Mouse (Mus musculus): ENCODE measurements around the gene Pdzd3. TPM values are rescaled to one million over a fixed set of nuclear protein-coding genes. Genes with fewer than 3 reads are reported as not detected.

Pdzd3 gene
- polyA plus RNA-seq, 1 experiment from 2014 or later, result 0.19 TPM

DNA sequence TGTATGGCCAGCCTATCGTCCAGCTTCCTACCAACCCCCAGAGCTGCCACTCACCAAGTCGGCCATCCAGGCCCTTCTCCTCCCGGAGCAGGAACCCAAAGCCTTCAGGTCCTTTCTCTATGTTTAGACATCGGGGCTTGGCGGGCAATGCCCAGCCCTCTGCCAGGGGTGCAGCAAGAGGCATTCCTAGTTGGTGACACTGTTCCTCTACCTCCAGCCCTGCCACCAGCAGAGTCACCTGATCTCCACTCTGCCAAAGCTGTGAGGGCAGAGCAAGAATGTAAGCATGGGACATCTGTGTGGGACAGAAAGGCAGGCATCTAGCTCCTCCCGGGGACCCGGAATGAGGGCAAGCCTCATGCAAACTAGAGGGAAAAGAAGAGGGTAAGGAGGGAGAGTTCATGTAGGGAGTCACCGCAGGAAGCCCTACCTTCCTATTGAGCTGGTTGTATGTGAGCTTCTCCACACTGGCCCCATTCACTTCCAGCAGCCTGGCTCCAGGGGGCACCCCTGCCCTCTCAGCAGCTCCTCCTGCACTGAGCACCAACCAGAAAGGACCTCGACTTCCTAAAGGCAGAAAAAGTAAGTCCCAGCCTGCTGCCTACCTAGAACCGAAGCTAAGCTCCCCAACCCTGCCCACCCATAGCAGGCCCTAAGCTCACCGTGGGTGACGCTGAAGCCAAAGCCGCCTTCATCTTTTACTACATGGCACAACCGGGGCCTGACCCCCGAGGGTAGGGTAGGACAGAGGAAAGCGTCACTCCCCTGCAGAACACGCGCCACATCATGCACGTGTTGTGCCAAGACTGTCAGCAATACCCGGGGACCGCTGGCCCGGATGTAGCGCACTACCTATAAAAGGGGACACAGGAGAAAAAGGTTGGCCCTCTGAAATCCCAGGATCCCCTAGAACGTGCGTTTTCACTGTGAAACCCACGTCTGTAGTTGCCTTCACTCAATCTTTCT lies 1.8 kb downstream of the Pdzd3 start:
- Histone ChIP-seq H3K36me3 (no peaks in the 10 kb centered on the region), H3K9ac (no peak overlapping the region), H3K4me3 (replicated peaks) (no peak overlapping the region), H3K27ac (replicated peaks) (no peak overlapping the region), H3K9me3 (replicated peaks) (no peaks in the 10 kb centered on the region), H3K27me3 (no peaks in the 10 kb centered on the region), H3K4me2 (replicated peaks) (peak overlapping the region; percentile 22; the same call in 1 of the 2 replicates), H3K4me1 (peaks cover 25% of the 10 kb centered on the region)
- 43% methylated on average over 26 of the region's 26 CpGs for WGBS
- ATAC-seq (ENCODE audit: insufficient number of reproducible peaks, low FRiP score, low TSS enrichment, low read depth), result 0 out of 2 replicates have a peak, but pooled peaks have one; percentile 51

- WGBS, result 78% methylated on average over 6 of the region's 6 CpGs
- no peak overlapping the region for H3K27ac ChIP-seq (replicated peaks)
- no peak for ATAC-seq (ENCODE audit: insufficient number of reproducible peaks, low FRiP score, low TSS enrichment, low read depth)
Measured at GRCm38 (mm10) chr9:44247907-44248306, 3.4 kb downstream of the Pdzd3 start.

GRCm38 (mm10) chr9:44243621-44244020 lies 7.7 kb downstream of the Pdzd3 start:
- Histone ChIP-seq H3K27me3 (no peaks in the 10 kb centered on the region), H3K9me3 (replicated peaks) (no peaks in the 10 kb centered on the region), H3K27ac (replicated peaks) (no peak overlapping the region), H3K9ac (no peak overlapping the region), H3K4me1 (no peaks in the 10 kb centered on the region), H3K4me2 (replicated peaks) (no peak overlapping the region), H3K4me3 (replicated peaks) (no peak overlapping the region), H3K36me3 (no peaks in the 10 kb centered on the region)
- 46% methylated on average over 2 of the region's 2 CpGs for WGBS
- ATAC-seq (ENCODE audit: insufficient number of reproducible peaks, low FRiP score, low TSS enrichment, low read depth), result no peak

More at GRCm38 (mm10) chr9:44247907-44248306, 3.4 kb downstream of the Pdzd3 start:
- Histone ChIP-seq H3K36me3 (no peaks in the 10 kb centered on the region), H3K4me3 (replicated peaks) (no peak overlapping the region), H3K4me1 (peaks cover 9% of the 10 kb centered on the region; the same call in 1 of the 2 replicates), H3K9ac (no peak overlapping the region), H3K9me3 (replicated peaks) (no peaks in the 10 kb centered on the region), H3K4me2 (replicated peaks) (no peak overlapping the region), H3K27me3 (no peaks in the 10 kb centered on the region)

DNA sequence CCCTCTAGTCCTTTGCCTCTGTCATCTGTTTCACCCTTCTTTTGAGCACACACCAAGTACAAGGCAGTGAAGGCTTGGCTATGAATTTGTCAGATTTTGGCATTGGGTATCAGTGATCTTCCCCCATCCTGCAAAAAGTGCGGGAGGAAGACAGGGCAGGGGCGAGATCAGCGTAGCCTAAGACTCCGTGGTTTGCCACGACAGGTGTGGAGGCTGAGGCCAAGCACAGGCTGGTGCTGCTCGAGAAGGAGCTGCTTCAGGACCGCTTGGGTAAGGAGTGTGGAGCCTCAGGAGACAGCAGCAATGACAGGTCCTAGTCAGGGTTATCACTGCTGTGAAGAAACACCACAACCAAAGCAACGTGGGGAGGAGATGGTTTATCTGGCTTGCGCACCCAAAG lies 9.9 kb downstream of the Pdzd3 start:
- H3K9ac ChIP-seq, result no peak overlapping the region
- no peak for ATAC-seq (ENCODE audit: insufficient number of reproducible peaks, low FRiP score, low TSS enrichment, low read depth)
- H3K4me2 ChIP-seq (replicated peaks), result no peak overlapping the region
- H3K27ac ChIP-seq (replicated peaks), result no peak overlapping the region
- H3K4me3 ChIP-seq (replicated peaks), result no peak overlapping the region
- no peaks in the 10 kb centered on the region for H3K4me1 ChIP-seq
- H3K9me3 ChIP-seq (replicated peaks), result no peaks in the 10 kb centered on the region
- H3K36me3 ChIP-seq, result no peaks in the 10 kb centered on the region
- 73% methylated on average over 9 of the region's 9 CpGs for WGBS
- no peaks in the 10 kb centered on the region for H3K27me3 ChIP-seq

DNA sequence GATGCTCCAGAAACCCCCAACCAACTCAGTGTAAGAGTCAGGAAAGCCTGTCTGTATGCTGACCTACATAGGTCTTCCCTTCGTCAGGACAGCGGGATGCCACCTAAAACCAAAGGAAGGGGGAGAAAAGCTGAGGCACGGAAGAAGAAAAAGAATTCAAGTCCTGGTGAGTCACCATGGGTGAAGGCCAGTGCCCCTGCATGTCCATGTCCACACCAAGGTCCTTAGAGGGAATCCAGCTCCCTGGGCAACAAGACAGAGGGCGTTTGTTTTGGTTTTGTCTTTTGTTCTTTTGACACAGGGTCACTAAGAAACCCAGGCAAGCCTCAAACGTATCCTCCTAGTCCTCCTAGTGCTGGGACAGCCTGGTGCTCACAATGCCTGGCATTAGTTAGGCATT lies 10.4 kb downstream of the Pdzd3 start:
- ATAC-seq (ENCODE audit: insufficient number of reproducible peaks, low FRiP score, low TSS enrichment, low read depth), result no peak
- Histone ChIP-seq H3K9ac (no peak overlapping the region), H3K4me1 (no peaks in the 10 kb centered on the region), H3K27me3 (no peaks in the 10 kb centered on the region), H3K4me2 (replicated peaks) (no peak overlapping the region), H3K36me3 (no peaks in the 10 kb centered on the region), H3K4me3 (replicated peaks) (no peak overlapping the region), H3K9me3 (replicated peaks) (no peaks in the 10 kb centered on the region), H3K27ac (replicated peaks) (no peak overlapping the region)
- 47% methylated on average over 5 of the region's 5 CpGs for WGBS

- no peaks in the 10 kb centered on the region for H3K9me3 ChIP-seq (replicated peaks)
- ATAC-seq (ENCODE audit: insufficient number of reproducible peaks, low FRiP score, low TSS enrichment, low read depth), result no peak
- no peak within 1 kb of the TSS for H3K9ac ChIP-seq
- no peaks in the 10 kb centered on the region for H3K36me3 ChIP-seq
- no peak within 1 kb of the TSS for H3K4me2 ChIP-seq (replicated peaks)
- 38% methylated on average over 2 of the region's 2 CpGs for WGBS
- no peak within 1 kb of the TSS for H3K4me3 ChIP-seq (replicated peaks)
- H3K4me1 ChIP-seq, result no peaks in the 10 kb centered on the region
- H3K27me3 ChIP-seq, result no peaks in the 10 kb centered on the region
- no peak within 1 kb of the TSS for H3K27ac ChIP-seq (replicated peaks)
Measured at GRCm38 (mm10) chr9:44240399-44240798, 10.9 kb downstream of the Pdzd3 start, which contains the start of gene Ccdc153. Gene Ccdc153, plus strand, starts transcription at chr9:44240676.

- no peaks in the 10 kb centered on the region for H3K36me3 ChIP-seq
- H3K27ac ChIP-seq (replicated peaks), result no peak overlapping the region
- no peaks in the 10 kb centered on the region for H3K4me1 ChIP-seq
- no peak overlapping the region for H3K9ac ChIP-seq
- no peaks in the 10 kb centered on the region for H3K9me3 ChIP-seq (replicated peaks)
- no peak overlapping the region for H3K4me3 ChIP-seq (replicated peaks)
- no peak for ATAC-seq (ENCODE audit: insufficient number of reproducible peaks, low FRiP score, low TSS enrichment, low read depth)
- H3K4me2 ChIP-seq (replicated peaks), result no peak overlapping the region
- WGBS, result 6% methylated on average over 5 of the region's 5 CpGs
- H3K27me3 ChIP-seq, result no peaks in the 10 kb centered on the region
Measured at GRCm38 (mm10) chr9:44239447-44239846, 11.8 kb downstream of the Pdzd3 start.

DNA sequence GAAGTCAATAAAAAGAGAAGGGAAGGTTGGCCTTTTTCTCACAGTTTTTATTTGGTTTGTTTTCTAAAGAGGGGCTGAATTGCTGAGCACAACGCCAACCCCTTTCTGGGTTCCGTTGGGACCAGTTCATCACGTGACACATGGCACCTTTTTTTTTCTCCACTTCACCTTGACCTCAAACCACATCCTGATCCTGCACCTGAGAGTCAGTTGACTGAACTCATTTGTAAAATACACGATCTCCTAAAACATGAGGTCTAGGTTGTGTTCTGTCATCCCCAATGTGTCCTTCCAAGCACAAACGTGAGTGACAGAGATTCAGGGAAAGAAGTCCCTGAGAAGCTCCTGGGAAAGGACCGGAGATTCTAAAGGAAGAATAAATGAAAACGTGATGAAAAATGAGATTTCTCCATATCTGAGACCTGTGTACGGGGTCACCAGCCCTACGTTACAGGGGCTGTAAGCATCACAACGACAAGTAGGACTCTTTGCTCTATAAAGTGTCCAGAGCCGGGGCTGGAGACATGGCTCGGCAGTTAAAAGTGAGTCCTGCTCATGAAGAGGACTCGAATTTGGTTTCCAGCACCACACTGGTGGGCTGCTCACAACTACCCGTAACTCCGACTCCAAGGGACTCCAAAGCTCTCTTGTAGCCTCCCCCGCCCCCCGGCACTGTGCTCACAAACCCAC lies 12.6 kb downstream of the Pdzd3 start:
- Histone ChIP-seq H3K9me3 (replicated peaks) (no peaks in the 10 kb centered on the region), H3K4me1 (no peaks in the 10 kb centered on the region), H3K4me2 (replicated peaks) (no peak overlapping the region), H3K27ac (replicated peaks) (no peak overlapping the region), H3K4me3 (replicated peaks) (no peak overlapping the region), H3K9ac (no peak overlapping the region), H3K27me3 (no peaks in the 10 kb centered on the region), H3K36me3 (no peaks in the 10 kb centered on the region)
- ATAC-seq (ENCODE audit: insufficient number of reproducible peaks, low FRiP score, low TSS enrichment, low read depth), result no peak
- 80% methylated on average over 17 of the region's 17 CpGs for WGBS

GRCm38 (mm10) chr9:44237128-44237527 lies 14.1 kb downstream of the Pdzd3 start:
- H3K9ac ChIP-seq, result no peak overlapping the region
- no peak overlapping the region for H3K27ac ChIP-seq (replicated peaks)
- H3K4me3 ChIP-seq (replicated peaks), result no peak overlapping the region
- 54% methylated on average over 4 of the region's 4 CpGs for WGBS
- peaks cover 9% of the 10 kb centered on the region for H3K4me1 ChIP-seq
- H3K36me3 ChIP-seq, result no peaks in the 10 kb centered on the region
- H3K4me2 ChIP-seq (replicated peaks), result no peak overlapping the region
- no peaks in the 10 kb centered on the region for H3K27me3 ChIP-seq
- H3K9me3 ChIP-seq (replicated peaks), result no peaks in the 10 kb centered on the region
- no peak for ATAC-seq (ENCODE audit: insufficient number of reproducible peaks, low FRiP score, low TSS enrichment, low read depth)

- Histone ChIP-seq H3K27ac (replicated peaks) (0 out of 2 replicates have a peak overlapping the region, but pooled peaks have one; percentile 48), H3K36me3 (no peaks in the 10 kb centered on the region), H3K4me1 (peaks cover 15% of the 10 kb centered on the region), H3K9ac (no peak overlapping the region), H3K9me3 (replicated peaks) (no peaks in the 10 kb centered on the region), H3K27me3 (no peaks in the 10 kb centered on the region), H3K4me3 (replicated peaks) (no peak overlapping the region), H3K4me2 (replicated peaks) (no peak overlapping the region)
- WGBS, result 43% methylated on average over 4 of the region's 4 CpGs
- no peak for ATAC-seq (ENCODE audit: insufficient number of reproducible peaks, low FRiP score, low TSS enrichment, low read depth)
Measured at GRCm38 (mm10) chr9:44236601-44237000, 14.7 kb downstream of the Pdzd3 start.

All from embryonic facial prominence, embryonic 15.5 days (tissue).